Mouse (Mus musculus) neural tube, embryonic 13.5 days (tissue): Measurements from ENCODE around the gene Snw1. TPM values are rescaled to one million over a fixed set of nuclear protein-coding genes. Genes with fewer than 3 reads are reported as not detected.
A peak's percentile ranks its signal among the peaks of the same experiment; 100 is the strongest.

Experiments
- microRNA-seq: library from miRNA; unstranded; fragments of <30 nt; microRNA quantifications from one replicate; pipeline ENCODE4, GENCODE M21; 2016
- polyA plus RNA-seq: library from polyadenylated mRNA; unstranded; fragments of >200 nt; fragmentation: Nextera tagmentation; extraction: Ambion mirVana; gene quantifications from 2 replicates; pipeline ENCODE4 v1.2.1, GENCODE M21; 2015

Gene Snw1
- polyA plus RNA-seq, 1 experiment from 2014 or later: 122 TPM

Small RNAs within 50 kb of the gene (microRNA-seq; reads per million reads assigned to microRNA genes)
- 23.6 reads per million, percentile 36 among the genes with 10 or more reads in this experiment for gene Mir3068

Other genes with a start within 250 kb of the Snw1 start
- gene Noxred1, start 233.5 kb downstream of the Snw1 start, polyA plus RNA-seq: 1.6 and 1.7 TPM in 2 replicates
- 56.9 and 58.2 TPM in 2 replicates for gene Vipas39, start 206.0 kb downstream of the Snw1 start, polyA plus RNA-seq
- gene Ahsa1, start 205.8 kb downstream of the Snw1 start, polyA plus RNA-seq: 196 and 211 TPM in 2 replicates
- 0.60 and 0.61 TPM in 2 replicates for gene Ism2, start 172.6 kb downstream of the Snw1 start, polyA plus RNA-seq
- 63.9 and 65.1 TPM in 2 replicates for gene Sptlc2, start 83.9 kb downstream of the Snw1 start, polyA plus RNA-seq
- gene Slirp, start 28.4 kb downstream of the Snw1 start, polyA plus RNA-seq: 293 and 311 TPM in 2 replicates
- gene Alkbh1, start 28.3 kb downstream of the Snw1 start, polyA plus RNA-seq: 41.7 and 43.9 TPM in 2 replicates
- gene Gm5788, start 22.4 kb upstream of the Snw1 start, polyA plus RNA-seq: not detected in 2 replicates
- not detected in 2 replicates for gene Gm8300, start 42.0 kb upstream of the Snw1 start, polyA plus RNA-seq
- gene Oog1, start 130.4 kb upstream of the Snw1 start, polyA plus RNA-seq: not detected in 2 replicates
- gene Gm4027, start 146.6 kb upstream of the Snw1 start, polyA plus RNA-seq: not detected in 2 replicates
- not detected in 2 replicates for gene Gm16381, start 172.3 kb upstream of the Snw1 start, polyA plus RNA-seq